22 mouse cellular contexts compared by ENCODE assay signal in genomic region chr6:50386497-50386896, GRCm38 (mm10).
DNase-seq lines count a peak whose midpoint lies in the region; ATAC-seq and TF ChIP-seq lines count a peak whose summit lies in the region.
"Had no signal": no experiment of that assay in that cellular context is flagged by ENCODE, and none has a peak within 500 bp of the region (broad histone marks: within the 10 kb centered on the region; RNA-seq: fewer than 3 reads in every experiment).

No protein-coding gene starts in this region.

- H3K4me1 ChIP-seq in kidney, embryonic 15.5 days: peaks cover 34% of the 10 kb centered on the region
- H3K4me1 ChIP-seq in kidney, adult 2 months (ENCODE audit: control insufficient read depth, insufficient read depth, low read length): peaks cover 25% of the 10 kb centered on the region
- no peaks in the 10 kb centered on the region; the same call in 1 of the 2 replicates for H3K4me1 ChIP-seq in lung, postnatal 0 days (ENCODE audit: insufficient read depth, low read depth, low read length)
- no peaks in the 10 kb centered on the region for H3K4me1 ChIP-seq in stomach, postnatal 0 days (replicated peaks; ENCODE audit: control insufficient read depth, insufficient read depth)
- H3K4me1 ChIP-seq: forebrain, embryonic 15.5 days had no signal

- no peak for TF ChIP-seq CTCF in kidney, adult 2 months (conservative IDR thresholded peaks at IDR 0.05; ENCODE audit: insufficient read depth, insufficient read length, low read depth, low read length)
- 0 out of 2 replicates have a peak, but pooled peaks have one; percentile 6 for TF ChIP-seq CTCF in lung, postnatal 0 days (IDR thresholded peaks at IDR 0.05)
- peak; percentile 43 for TF ChIP-seq CTCF in Patski (IDR thresholded peaks at IDR 0.05)
- TF ChIP-seq CTCF in stomach, postnatal 0 days (IDR thresholded peaks at IDR 0.05; ENCODE audit: low read depth): peak; percentile 16; the same call in 1 of the 2 replicates

- H3K9ac ChIP-seq in kidney, embryonic 15.5 days: no peak overlapping the region
- no peak overlapping the region for H3K9ac ChIP-seq in lung, postnatal 0 days (replicated peaks; ENCODE audit: low read depth)
- no peak overlapping the region for H3K9ac ChIP-seq in stomach, postnatal 0 days (ENCODE audit: low read length)
- H3K9ac ChIP-seq: forebrain, embryonic 15.5 days; limb, embryonic 13.5 days; stomach, embryonic 15.5 days had no signal

- no peak for DNase-seq in kidney, adult 2 months
- no peak for DNase-seq in lung, postnatal 0 days (ENCODE audit: low spot score)
- no peak for DNase-seq in lung, postnatal 14 days
- no peak for DNase-seq in Patski (ENCODE audit: low read depth, low spot score)
- DNase-seq in stomach, postnatal 0 days (ENCODE audit: low spot score): no peak
- DNase-seq in thymus, postnatal 14 days: no peak
- DNase-seq: adrenal gland, postnatal 25 days; cerebellum, adult 18-20 months; cerebellum, postnatal 25 days; embryo, embryonic 11 days; gastrocnemius, postnatal 36 days; kidney, postnatal 25 days; lung, postnatal 36 days; right cerebral cortex, postnatal 25 days had no signal

- CTCF ChIA-PET in Patski (lab: Charles Lee): interaction anchor here (1.1 kb wide), 1 partner anchor 68 kb away, joined by 3 read pairs; no protein-coding TSS in a partner anchor

- no peak for TF ChIP-seq EP300 in lung, postnatal 0 days (IDR thresholded peaks at IDR 0.05)
- no peak for TF ChIP-seq EP300 in stomach, postnatal 0 days (optimal IDR thresholded peaks at IDR 0.05)

- WGBS in kidney, embryonic 15.5 days: 54% methylated on average over 4 of the region's 4 CpGs
- 65% methylated on average over 4 of the region's 4 CpGs for WGBS in kidney, adult 2 months
- 79% methylated on average over 4 of the region's 4 CpGs for WGBS in lung, postnatal 0 days
- 87% methylated on average over 4 of the region's 4 CpGs for WGBS in stomach, postnatal 0 days

- in situ Hi-C loops in Patski (cut with MboI; ENCODE audit: low pct_unique_long_range_greater_than_20kb): no loop called here

- no peak for ATAC-seq in kidney, embryonic 15.5 days (replicated peaks; ENCODE audit: low FRiP score)
- no peak for ATAC-seq in lung, postnatal 0 days
- no peak for ATAC-seq in Patski
- ATAC-seq in stomach, postnatal 0 days (ENCODE audit: low FRiP score, low TSS enrichment): no peak
- ATAC-seq: forebrain, embryonic 15.5 days; inflammation-experienced regulatory T-cells, adult 6 months; midbrain, embryonic 16.5 days had no signal

- H3K27me3 ChIP-seq in kidney, embryonic 15.5 days: no peaks in the 10 kb centered on the region
- H3K27me3 ChIP-seq in kidney, adult 2 months (replicated peaks; ENCODE audit: control insufficient read depth, insufficient read depth, low read length): no peaks in the 10 kb centered on the region
- no peaks in the 10 kb centered on the region for H3K27me3 ChIP-seq in lung, postnatal 0 days (replicated peaks; ENCODE audit: insufficient read depth, low read length)
- H3K27me3 ChIP-seq in Patski: no peaks in the 10 kb centered on the region
- no peaks in the 10 kb centered on the region for H3K27me3 ChIP-seq in stomach, postnatal 0 days (ENCODE audit: control insufficient read depth, insufficient read depth, low read length)
- H3K27me3 ChIP-seq: forebrain, embryonic 15.5 days; limb, embryonic 13.5 days; stomach, embryonic 15.5 days had no signal

- H3K36me3 ChIP-seq in kidney, embryonic 15.5 days: no peaks in the 10 kb centered on the region
- no peaks in the 10 kb centered on the region for H3K36me3 ChIP-seq in kidney, adult 2 months (ENCODE audit: control insufficient read depth, insufficient read depth, low read length)
- H3K36me3 ChIP-seq in lung, postnatal 0 days (ENCODE audit: insufficient read depth, low read length): no peaks in the 10 kb centered on the region
- H3K36me3 ChIP-seq in stomach, postnatal 0 days (ENCODE audit: control insufficient read depth, insufficient read depth, low read length): no peaks in the 10 kb centered on the region
- H3K36me3 ChIP-seq: forebrain, embryonic 15.5 days; heart, embryonic 10.5 days; hindbrain, embryonic 10.5 days; limb, embryonic 13.5 days; stomach, embryonic 15.5 days had no signal

- H3K4me2 ChIP-seq in kidney, embryonic 15.5 days: no peak overlapping the region
- H3K4me2 ChIP-seq in lung, postnatal 0 days (replicated peaks; ENCODE audit: low read depth, low read length): no peak overlapping the region
- H3K4me2 ChIP-seq in stomach, postnatal 0 days (replicated peaks; ENCODE audit: low read depth): no peak overlapping the region
- H3K4me2 ChIP-seq: forebrain, embryonic 15.5 days; limb, embryonic 13.5 days; stomach, embryonic 15.5 days had no signal

- no peak for TF ChIP-seq POLR2A in kidney, adult 2 months (IDR thresholded peaks at IDR 0.05; ENCODE audit: low read depth, low read length)

- H3K27ac ChIP-seq in kidney, embryonic 15.5 days: peak overlapping the region; percentile 79
- no peak overlapping the region for H3K27ac ChIP-seq in kidney, adult 2 months (ENCODE audit: insufficient read depth, low read depth, low read length)
- H3K27ac ChIP-seq in lung, postnatal 0 days (ENCODE audit: low read length): no peak overlapping the region
- no peak overlapping the region for H3K27ac ChIP-seq in stomach, postnatal 0 days (replicated peaks)
- H3K27ac ChIP-seq: forebrain, embryonic 15.5 days; heart, embryonic 10.5 days; hindbrain, embryonic 10.5 days; limb, embryonic 13.5 days; stomach, embryonic 15.5 days had no signal

- no peak overlapping the region for H3K4me3 ChIP-seq in kidney, embryonic 15.5 days (replicated peaks)
- H3K4me3 ChIP-seq in kidney, adult 2 months (ENCODE audit: insufficient read depth, low read depth, low read length): no peak overlapping the region
- H3K4me3 ChIP-seq in lung, postnatal 0 days (ENCODE audit: low read depth, low read length): no peak overlapping the region
- H3K4me3 ChIP-seq in stomach, postnatal 0 days (ENCODE audit: low read depth, low read length): no peak overlapping the region
- H3K4me3 ChIP-seq: forebrain, embryonic 15.5 days; heart, embryonic 10.5 days; hindbrain, embryonic 10.5 days; limb, embryonic 13.5 days; stomach, embryonic 15.5 days had no signal

- POLR2A ChIA-PET in Patski (lab: Charles Lee): no interaction called here

- no peaks in the 10 kb centered on the region for H3K9me3 ChIP-seq in kidney, embryonic 15.5 days (replicated peaks)
- H3K9me3 ChIP-seq in lung, postnatal 0 days (ENCODE audit: low read length): no peaks in the 10 kb centered on the region
- H3K9me3 ChIP-seq in stomach, postnatal 0 days (ENCODE audit: control insufficient read depth, low read length): no peaks in the 10 kb centered on the region
- H3K9me3 ChIP-seq: forebrain, embryonic 15.5 days; heart, embryonic 10.5 days; hindbrain, embryonic 10.5 days; stomach, embryonic 15.5 days had no signal
